Mouse (Mus musculus) liver, embryonic 14.5 days (tissue): ENCODE measurements at regions not wholly inside any gene's neighbourhood (a gene's known extent, or its start where the extent isn't known, plus 50 kb on each side); places are given as distances from the start of the nearest gene placed in this dataset.

Experiments used
- ATAC-seq: fragments of 200-750 bp; cut with Nextera tagmentation; 2 replicates; pipeline ENCODE4 v1.8.0; 2017; ENCODE audit warnings: moderate number of reproducible peaks, mild to moderate bottlenecking, moderate library complexity; ENCODE audit not compliant: insufficient read depth
- DNase-seq, 3 experiments: peaks; one replicate each; pipeline ENCODE4 v3.0.0-alpha.2; 2012 to 2013; ENCODE audit warnings: low read depth in 3 of 3, low spot score in 3 of 3
- H3K27ac ChIP-seq: fragments of 300-500 bp; sonication (generic); 2 replicates; pipeline ENCODE4 v1.5.1; 2014; ENCODE audit warnings: moderate library complexity, mild to moderate bottlenecking, control low read depth, inconsistent platforms
- H3K27me3 ChIP-seq: fragments of 300-500 bp; sonication (generic); 2 replicates; pipeline ENCODE4 v1.6.1; 2014; ENCODE audit warnings: mild to moderate bottlenecking, low read length, moderate library complexity; ENCODE audit not compliant: control insufficient read depth, insufficient read depth
- H3K36me3 ChIP-seq: fragments of 300-500 bp; sonication (generic); replicated peaks from 2 replicates; pipeline ENCODE4 v1.6.1; 2014; ENCODE audit warnings: low read depth; ENCODE audit not compliant: control insufficient read depth, insufficient read depth
- H3K4me1 ChIP-seq, 2 experiments: fragments of 200-500 bp in 1 of 2; fragments of 300-500 bp in 1 of 2; sonication (generic) in 1 of 2; replicated peaks; 2 replicates each; pipeline ENCODE4 v1.6.1; 2012 to 2014; ENCODE audit warnings: antibody characterized with exemption in 1 of 2, inconsistent platforms in 1 of 2, low read length in 1 of 2; ENCODE audit not compliant: control insufficient read depth in 2 of 2, insufficient read depth in 2 of 2
- H3K4me2 ChIP-seq: fragments of 300-500 bp; sonication (generic); 2 replicates; pipeline ENCODE4 v1.6.1; 2014; ENCODE audit warnings: low read depth, mild to moderate bottlenecking, control low read depth, moderate library complexity
- H3K4me3 ChIP-seq, 2 experiments: fragments of 200-500 bp in 1 of 2; fragments of 300-500 bp in 1 of 2; sonication (generic) in 1 of 2; 2 replicates each; pipeline ENCODE4 v1.5.1; 2012 to 2014; ENCODE audit warnings: low read depth in 2 of 2, low read length in 2 of 2, mild to moderate bottlenecking in 2 of 2, control low read depth in 1 of 2, inconsistent platforms in 1 of 2, moderate library complexity in 1 of 2; ENCODE audit not compliant: insufficient read depth in 1 of 2
- H3K9ac ChIP-seq: fragments of 300-500 bp; sonication (generic); replicated peaks from 2 replicates; pipeline ENCODE4 v1.6.1; 2014; ENCODE audit warnings: mild to moderate bottlenecking, control low read depth, moderate library complexity
- H3K9me3 ChIP-seq: fragments of 300-500 bp; sonication (generic); 2 replicates; pipeline ENCODE4 v1.6.1; 2016; ENCODE audit warnings: low read length, mixed read lengths; ENCODE audit not compliant: control insufficient read depth
- CTCF ChIP-seq: IDR thresholded peaks from 2 replicates; pipeline ENCODE4 v1.5.1; 2016; ENCODE audit warnings: antibody characterized with exemption, low read depth, control low read depth
- EP300 ChIP-seq: IDR thresholded peaks from 2 replicates; pipeline ENCODE4 v1.6.1; 2016; ENCODE audit warnings: antibody characterized with exemption, low read depth
- WGBS: fragments of 180-500 bp; shearing (Covaris S2); extraction: QIAGEN DNeasy Blood & Tissue Kit; methylation state at CpG from one replicate; pipeline ENCODE4 v1.1.7; 2014; ENCODE audit not compliant: insufficient replicate concordance; 5-methylcytosine and 5-hydroxymethylcytosine counted together

DNA sequence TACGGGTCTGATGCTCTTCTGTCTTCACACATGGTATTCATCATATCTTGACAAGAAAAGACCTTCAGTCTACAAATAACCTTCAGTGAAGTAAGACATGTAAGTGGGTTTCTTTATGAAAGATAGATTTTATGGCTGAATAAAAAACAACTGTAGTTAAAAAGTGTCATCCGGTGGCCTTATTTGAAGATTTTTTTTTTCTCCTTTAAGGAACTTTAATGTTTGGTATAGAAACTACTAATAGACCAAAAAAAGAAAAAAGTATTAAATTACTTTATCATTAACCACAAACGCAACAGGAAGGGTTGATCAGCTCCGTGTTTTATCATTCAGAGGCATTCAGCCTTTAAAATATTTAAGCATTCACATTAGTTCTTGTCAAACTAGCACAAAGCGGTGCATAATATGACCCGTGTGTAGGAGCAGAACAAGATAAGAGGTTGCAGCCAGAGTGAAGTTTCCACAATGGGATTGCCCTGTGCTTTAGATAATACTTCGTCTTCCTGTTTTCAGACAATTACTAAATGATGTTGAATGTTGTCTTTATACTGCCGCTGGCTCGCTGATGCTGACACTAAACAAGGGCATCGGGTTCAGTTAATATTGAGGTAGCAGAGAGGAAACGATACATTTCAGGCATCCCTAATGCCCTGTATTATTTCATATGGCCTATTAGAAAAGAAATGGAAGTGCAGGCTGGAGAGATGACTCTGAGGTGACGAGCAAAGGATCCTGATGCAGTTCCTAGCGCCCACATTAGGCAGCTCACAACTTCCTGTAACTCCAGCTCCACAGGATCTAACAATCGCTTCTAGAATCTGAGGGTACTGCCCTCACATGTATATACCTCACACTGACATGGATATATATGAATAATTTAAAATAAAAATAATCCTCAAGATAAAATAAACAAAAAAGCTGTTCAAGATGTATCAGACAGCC, 244.8 kb downstream of the Rpl36a-ps1 start:
- ATAC-seq = peak; percentile 77
- Histone ChIP-seq H3K4me3 (no peak overlapping the region), H3K9ac (no peak overlapping the region), H3K27ac (no peak overlapping the region), H3K4me1 (no peaks in the 10 kb centered on the region), H3K36me3 (no peaks in the 10 kb centered on the region), H3K4me2 (peak overlapping the region; percentile 2), H3K27me3 (no peaks in the 10 kb centered on the region), H3K9me3 (no peaks in the 10 kb centered on the region)
- DNase-seq = peak; percentile 3 to 13 (median 3)
- TF ChIP-seq CTCF (no peak), EP300 (peak; percentile 40; the same call in 1 of the 2 replicates)
- 36% methylated on average over 14 of the region's 14 CpGs for WGBS

DNA sequence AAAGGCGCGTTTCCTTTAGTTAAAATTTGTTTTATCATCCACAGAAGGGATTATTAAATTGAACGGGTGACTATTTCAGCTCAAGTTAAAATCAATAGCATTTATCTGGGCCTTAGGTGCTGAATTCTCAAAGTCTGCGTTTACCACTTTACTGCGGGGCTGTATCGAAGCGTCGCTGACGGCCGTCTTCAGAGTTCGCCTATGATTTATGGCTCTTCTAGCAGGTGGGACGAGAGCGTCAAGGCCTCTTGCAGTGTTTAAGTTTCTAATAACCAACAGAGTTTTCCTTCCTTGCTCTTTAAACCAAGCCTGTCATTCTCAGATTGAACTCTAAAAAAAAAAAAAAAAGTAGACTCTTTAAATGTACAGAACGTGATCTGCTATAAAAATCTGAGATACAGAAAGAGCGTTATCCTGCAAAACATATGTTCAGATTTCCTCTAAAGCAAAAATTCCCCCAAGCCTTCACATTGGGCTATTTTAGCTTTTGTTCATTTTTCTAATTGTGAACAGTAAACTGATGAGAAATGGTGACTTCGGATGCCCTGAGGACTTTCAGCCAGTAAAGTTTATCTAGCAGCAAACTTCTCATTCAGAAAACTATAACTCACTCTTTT, 246.9 kb downstream of the Rpl36a-ps1 start:
- ATAC-seq (no peak), DNase-seq (no peak)
- no peaks in the 10 kb centered on the region for H3K4me1 ChIP-seq
- no peak overlapping the region for H3K27ac ChIP-seq
- 74% methylated on average over 16 of the region's 16 CpGs for WGBS
- no peaks in the 10 kb centered on the region for H3K9me3 ChIP-seq
- no peak overlapping the region for H3K4me3 ChIP-seq
- TF ChIP-seq CTCF (no peak), EP300 (no peak)
- no peak overlapping the region for H3K9ac ChIP-seq
- H3K27me3 ChIP-seq = no peaks in the 10 kb centered on the region
- no peaks in the 10 kb centered on the region for H3K36me3 ChIP-seq
- H3K4me2 ChIP-seq = no peak overlapping the region

DNA sequence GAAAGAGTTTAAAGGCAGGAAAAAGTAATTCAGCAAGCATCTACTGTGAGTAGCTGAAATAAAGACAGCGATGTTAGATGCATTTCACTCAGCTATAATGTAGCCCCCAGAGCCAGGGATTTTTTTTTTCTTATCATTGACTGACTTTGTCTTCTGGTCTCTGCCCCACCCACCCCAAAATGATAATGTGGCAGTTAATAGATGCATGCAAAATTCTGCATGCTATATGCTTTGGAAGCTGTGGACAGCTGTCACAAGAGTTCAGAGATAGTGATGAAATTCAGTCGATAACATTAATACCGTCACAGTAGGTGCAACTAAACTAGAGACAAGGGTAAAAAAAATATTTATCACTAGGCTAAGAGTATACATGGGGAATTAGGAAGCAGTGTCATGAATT, 263.7 kb downstream of the Rpl36a-ps1 start:
- ATAC-seq (no peak), DNase-seq (no peak)
- H3K27me3 ChIP-seq = no peaks in the 10 kb centered on the region
- no peak overlapping the region for H3K27ac ChIP-seq
- no peak overlapping the region for H3K9ac ChIP-seq
- H3K4me1 ChIP-seq = no peaks in the 10 kb centered on the region
- H3K36me3 ChIP-seq = no peaks in the 10 kb centered on the region
- no peak overlapping the region for H3K4me2 ChIP-seq
- no peaks in the 10 kb centered on the region for H3K9me3 ChIP-seq
- TF ChIP-seq CTCF (no peak), EP300 (no peak)
- 49% methylated on average over 3 of the region's 3 CpGs for WGBS
- no peak overlapping the region for H3K4me3 ChIP-seq

DNA sequence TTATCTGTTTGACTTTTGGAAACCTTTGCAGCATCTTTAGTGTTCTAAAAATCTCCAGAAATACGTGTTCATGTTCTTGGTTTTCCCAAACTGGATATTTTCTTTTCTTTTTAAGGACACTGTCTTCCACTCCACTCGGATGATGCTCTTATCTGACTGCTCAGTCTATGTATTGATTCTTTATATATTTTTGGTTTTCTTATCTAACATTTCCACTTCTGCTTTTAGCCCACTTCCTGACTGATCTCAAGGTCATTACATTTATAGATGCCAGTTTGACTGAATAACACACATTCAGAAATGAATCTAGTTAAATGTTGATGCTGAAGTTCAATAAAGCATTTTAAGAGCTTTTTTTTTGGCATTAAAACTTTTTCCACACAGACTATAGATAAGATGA, 265.3 kb downstream of the Rpl36a-ps1 start:
- Histone ChIP-seq H3K9me3 (no peaks in the 10 kb centered on the region), H3K4me2 (no peak overlapping the region)
- 16% methylated on average over 2 of the region's 2 CpGs for WGBS

GRCm38 (mm10) chr14:98722481-98722880, 271.6 kb downstream of the Rpl36a-ps1 start:
- no peaks in the 10 kb centered on the region for H3K9me3 ChIP-seq
- ATAC-seq (no peak), DNase-seq (no peak)
- no peaks in the 10 kb centered on the region for H3K36me3 ChIP-seq
- no peak for TF ChIP-seq CTCF
- no peak for TF ChIP-seq EP300
- H3K9ac ChIP-seq = no peak overlapping the region
- WGBS = 39% methylated on average over 9 of the region's 9 CpGs
- H3K4me1 ChIP-seq = no peaks in the 10 kb centered on the region
- no peak overlapping the region for H3K4me3 ChIP-seq
- no peak overlapping the region for H3K27ac ChIP-seq
- H3K27me3 ChIP-seq = no peaks in the 10 kb centered on the region
- H3K4me2 ChIP-seq = no peak overlapping the region

More for the DNA sequence above, 265.3 kb downstream of the Rpl36a-ps1 start:
- H3K36me3 ChIP-seq = no peaks in the 10 kb centered on the region
- H3K4me3 ChIP-seq = no peak overlapping the region
- H3K27ac ChIP-seq = no peak overlapping the region
- ATAC-seq (no peak), DNase-seq (no peak)
- no peak for TF ChIP-seq EP300
- no peak for TF ChIP-seq CTCF
- no peak overlapping the region for H3K9ac ChIP-seq
- H3K27me3 ChIP-seq = no peaks in the 10 kb centered on the region
- no peaks in the 10 kb centered on the region for H3K4me1 ChIP-seq
